Mouse (Mus musculus): ENCODE data around the gene Cd200r4. TPM values are rescaled to one million over a fixed set of nuclear protein-coding genes. Genes with fewer than 3 reads are reported as not detected.
"Not testable (repeated sequence)": the region's sequence is repeated elsewhere in the genome, so short reads cannot be mapped to it uniquely, and the experiment has no call there.

Cd200r4 gene
- polyA plus RNA-seq, 1 experiment from 2014 or later, result not detected

GRCm38 (mm10) chr16:44812468-44813065, 1.0 kb downstream of the Cd200r4 start:
- 84% methylated on average over 6 of the region's 6 CpGs for WGBS
- Histone ChIP-seq H3K4me2 (ENCODE audit: low read depth, low read length) (no peak overlapping the region), H3K4me3 (ENCODE audit: low read depth, low read length) (no peak overlapping the region), H3K9me3 (replicated peaks; ENCODE audit: control insufficient read depth, low read length) (no peaks in the 10 kb centered on the region), H3K4me1 (ENCODE audit: control insufficient read depth, insufficient read depth, low read length) (no peaks in the 10 kb centered on the region), H3K27ac (replicated peaks; ENCODE audit: low read depth, low read length) (no peak overlapping the region), H3K27me3 (ENCODE audit: control insufficient read depth, insufficient read depth, low read length) (no peaks in the 10 kb centered on the region), H3K36me3 (replicated peaks; ENCODE audit: control insufficient read depth, insufficient read depth, low read depth, low read length) (no peaks in the 10 kb centered on the region), H3K9ac (replicated peaks; ENCODE audit: low read length) (no peak overlapping the region)
- no peak for DNase-seq (ENCODE audit: low spot score)
- ATAC-seq (replicated peaks; ENCODE audit: insufficient number of reproducible peaks, low FRiP score, low TSS enrichment, low read depth), result no peak

DNA sequence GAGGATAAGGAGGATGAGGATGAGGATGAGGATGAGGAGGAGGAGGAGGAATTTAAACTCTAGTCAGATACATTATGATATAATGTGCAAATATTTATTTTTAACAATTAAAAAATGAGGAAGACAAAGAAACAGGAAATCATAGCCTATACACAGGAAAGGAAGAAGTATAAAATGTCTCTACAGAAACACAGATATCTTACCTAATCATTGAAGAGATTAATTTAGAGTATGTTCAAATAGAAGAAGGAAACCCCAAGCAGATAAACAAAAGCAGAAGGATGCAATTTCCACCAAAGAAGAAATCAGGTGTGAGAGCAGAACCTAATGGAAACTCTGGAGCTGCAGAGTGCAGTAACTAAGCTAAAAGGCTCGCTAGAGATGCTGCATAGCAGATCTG, 6.5 kb downstream of the Cd200r4 start:
- WGBS, result 59% methylated on average over 1 of the region's 1 CpGs
- H3K9ac ChIP-seq (replicated peaks; ENCODE audit: low read length), result no peak overlapping the region
- H3K4me1 ChIP-seq (ENCODE audit: control insufficient read depth, insufficient read depth, low read length), result no peaks in the 10 kb centered on the region
- H3K27me3 ChIP-seq (ENCODE audit: control insufficient read depth, insufficient read depth, low read length), result no peaks in the 10 kb centered on the region
- DNase-seq (ENCODE audit: low spot score) (no peak), ATAC-seq (replicated peaks; ENCODE audit: insufficient number of reproducible peaks, low FRiP score, low TSS enrichment, low read depth) (no peak)
- no peak overlapping the region for H3K27ac ChIP-seq (replicated peaks; ENCODE audit: low read depth, low read length)
- no peak overlapping the region for H3K4me2 ChIP-seq (ENCODE audit: low read depth, low read length)
- no peaks in the 10 kb centered on the region for H3K36me3 ChIP-seq (replicated peaks; ENCODE audit: control insufficient read depth, insufficient read depth, low read depth, low read length)
- H3K4me3 ChIP-seq (ENCODE audit: low read depth, low read length), result no peak overlapping the region
- no peaks in the 10 kb centered on the region for H3K9me3 ChIP-seq (replicated peaks; ENCODE audit: control insufficient read depth, low read length)

DNA sequence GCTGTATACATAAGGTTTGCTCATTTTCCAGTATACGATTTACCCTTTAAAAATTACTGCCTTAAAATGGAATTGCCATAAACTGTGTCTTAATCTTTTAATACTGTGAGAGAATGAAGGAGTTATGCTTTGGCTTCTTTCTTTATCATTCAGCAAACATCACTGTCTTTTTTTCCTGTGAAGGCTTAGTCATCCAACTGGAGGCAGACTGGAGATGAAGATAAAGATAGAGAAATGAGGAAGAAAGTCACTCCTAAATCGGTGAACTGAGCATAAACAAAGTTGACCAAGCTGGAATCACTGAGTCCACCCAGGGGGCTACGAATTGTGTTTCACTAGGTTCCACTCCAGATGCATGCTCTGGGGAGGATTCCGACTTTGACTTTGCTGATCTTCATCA, 9.0 kb downstream of the Cd200r4 start:
- Histone ChIP-seq H3K27ac (replicated peaks; ENCODE audit: low read depth, low read length) (no peak overlapping the region), H3K9me3 (replicated peaks; ENCODE audit: control insufficient read depth, low read length) (no peaks in the 10 kb centered on the region), H3K9ac (replicated peaks; ENCODE audit: low read length) (no peak overlapping the region), H3K27me3 (ENCODE audit: control insufficient read depth, insufficient read depth, low read length) (no peaks in the 10 kb centered on the region), H3K4me3 (ENCODE audit: low read depth, low read length) (no peak overlapping the region), H3K36me3 (replicated peaks; ENCODE audit: control insufficient read depth, insufficient read depth, low read depth, low read length) (no peaks in the 10 kb centered on the region), H3K4me2 (ENCODE audit: low read depth, low read length) (no peak overlapping the region), H3K4me1 (ENCODE audit: control insufficient read depth, insufficient read depth, low read length) (no peaks in the 10 kb centered on the region)
- no peak for DNase-seq (ENCODE audit: low spot score)
- no peak for ATAC-seq (replicated peaks; ENCODE audit: insufficient number of reproducible peaks, low FRiP score, low TSS enrichment, low read depth)
- WGBS, result 84% methylated on average over 4 of the region's 4 CpGs

GRCm38 (mm10) chr16:44832286-44832685, 20.8 kb downstream of the Cd200r4 start:
- ATAC-seq (replicated peaks; ENCODE audit: insufficient number of reproducible peaks, low FRiP score, low TSS enrichment, low read depth) (no peak), DNase-seq (ENCODE audit: low spot score) (no peak)
- Histone ChIP-seq H3K27me3 (ENCODE audit: control insufficient read depth, insufficient read depth, low read length) (no peaks in the 10 kb centered on the region), H3K4me3 (ENCODE audit: low read depth, low read length) (no peak overlapping the region), H3K4me2 (ENCODE audit: low read depth, low read length) (no peak overlapping the region), H3K36me3 (replicated peaks; ENCODE audit: control insufficient read depth, insufficient read depth, low read depth, low read length) (no peaks in the 10 kb centered on the region), H3K9me3 (replicated peaks; ENCODE audit: control insufficient read depth, low read length) (no peaks in the 10 kb centered on the region), H3K27ac (replicated peaks; ENCODE audit: low read depth, low read length) (no peak overlapping the region), H3K4me1 (ENCODE audit: control insufficient read depth, insufficient read depth, low read length) (no peaks in the 10 kb centered on the region), H3K9ac (replicated peaks; ENCODE audit: low read length) (no peak overlapping the region)
- 80% methylated on average over 3 of the region's 3 CpGs for WGBS

GRCm38 (mm10) chr16:44833189-44833588, 21.7 kb downstream of the Cd200r4 start:
- DNase-seq (ENCODE audit: low spot score); H3K4me3 ChIP-seq (ENCODE audit: low read depth, low read length); ATAC-seq (replicated peaks; ENCODE audit: insufficient number of reproducible peaks, low FRiP score, low TSS enrichment, low read depth); H3K4me1 ChIP-seq (ENCODE audit: control insufficient read depth, insufficient read depth, low read length); H3K27ac ChIP-seq (replicated peaks; ENCODE audit: low read depth, low read length); H3K9me3 ChIP-seq (replicated peaks; ENCODE audit: control insufficient read depth, low read length); H3K4me2 ChIP-seq (ENCODE audit: low read depth, low read length); H3K27me3 ChIP-seq (ENCODE audit: control insufficient read depth, insufficient read depth, low read length); H3K9ac ChIP-seq (replicated peaks; ENCODE audit: low read length); H3K36me3 ChIP-seq (replicated peaks; ENCODE audit: control insufficient read depth, insufficient read depth, low read depth, low read length): not testable (repeated sequence)
- 33% methylated on average over 2 of the region's 2 CpGs for WGBS

GRCm38 (mm10) chr16:44866797-44867196, 55.3 kb downstream of the Cd200r4 start, which contains the start of gene Cd200r2:
Cd200r2 (plus strand) TSS chr16:44867097.
- WGBS, result 86% methylated on average over 2 of the region's 2 CpGs
- Histone ChIP-seq H3K9me3 (replicated peaks; ENCODE audit: control insufficient read depth, low read length) (no peaks in the 10 kb centered on the region), H3K4me3 (ENCODE audit: low read depth, low read length) (no peak within 1 kb of the TSS), H3K36me3 (replicated peaks; ENCODE audit: control insufficient read depth, insufficient read depth, low read depth, low read length) (no peaks in the 10 kb centered on the region), H3K4me1 (ENCODE audit: control insufficient read depth, insufficient read depth, low read length) (no peaks in the 10 kb centered on the region), H3K4me2 (ENCODE audit: low read depth, low read length) (no peak within 1 kb of the TSS), H3K27ac (replicated peaks; ENCODE audit: low read depth, low read length) (no peak within 1 kb of the TSS), H3K9ac (replicated peaks; ENCODE audit: low read length) (no peak within 1 kb of the TSS), H3K27me3 (ENCODE audit: control insufficient read depth, insufficient read depth, low read length) (no peaks in the 10 kb centered on the region)
- ATAC-seq (replicated peaks; ENCODE audit: insufficient number of reproducible peaks, low FRiP score, low TSS enrichment, low read depth) (no peak), DNase-seq (ENCODE audit: low spot score) (no peak)

GRCm38 (mm10) chr16:44875178-44875577, 63.6 kb downstream of the Cd200r4 start:
- H3K4me2 ChIP-seq (ENCODE audit: low read depth, low read length), result no peak overlapping the region
- no peak overlapping the region for H3K9ac ChIP-seq (replicated peaks; ENCODE audit: low read length)
- no peak for DNase-seq (ENCODE audit: low spot score)
- no peaks in the 10 kb centered on the region for H3K4me1 ChIP-seq (ENCODE audit: control insufficient read depth, insufficient read depth, low read length)
- no peak overlapping the region for H3K4me3 ChIP-seq (ENCODE audit: low read depth, low read length)
- no peaks in the 10 kb centered on the region for H3K36me3 ChIP-seq (replicated peaks; ENCODE audit: control insufficient read depth, insufficient read depth, low read depth, low read length)
- H3K27ac ChIP-seq (replicated peaks; ENCODE audit: low read depth, low read length), result no peak overlapping the region
- no peaks in the 10 kb centered on the region for H3K27me3 ChIP-seq (ENCODE audit: control insufficient read depth, insufficient read depth, low read length)
- 77% methylated on average over 1 of the region's 1 CpGs for WGBS
- H3K9me3 ChIP-seq (replicated peaks; ENCODE audit: control insufficient read depth, low read length), result no peaks in the 10 kb centered on the region
- no peak for ATAC-seq (replicated peaks; ENCODE audit: insufficient number of reproducible peaks, low FRiP score, low TSS enrichment, low read depth)

GRCm38 (mm10) chr16:44876625-44877024, 65.1 kb downstream of the Cd200r4 start:
- Histone ChIP-seq H3K9me3 (replicated peaks; ENCODE audit: control insufficient read depth, low read length) (no peaks in the 10 kb centered on the region), H3K9ac (replicated peaks; ENCODE audit: low read length) (no peak overlapping the region), H3K27ac (replicated peaks; ENCODE audit: low read depth, low read length) (no peak overlapping the region), H3K4me2 (ENCODE audit: low read depth, low read length) (no peak overlapping the region), H3K27me3 (ENCODE audit: control insufficient read depth, insufficient read depth, low read length) (no peaks in the 10 kb centered on the region), H3K36me3 (replicated peaks; ENCODE audit: control insufficient read depth, insufficient read depth, low read depth, low read length) (no peaks in the 10 kb centered on the region), H3K4me1 (ENCODE audit: control insufficient read depth, insufficient read depth, low read length) (no peaks in the 10 kb centered on the region), H3K4me3 (ENCODE audit: low read depth, low read length) (no peak overlapping the region)
- WGBS, result 77% methylated on average over 5 of the region's 5 CpGs
- DNase-seq (ENCODE audit: low spot score) (no peak), ATAC-seq (replicated peaks; ENCODE audit: insufficient number of reproducible peaks, low FRiP score, low TSS enrichment, low read depth) (no peak)

All from embryonic facial prominence, embryonic 11.5 days (tissue).